13 mouse cellular contexts compared by ENCODE assay signal in genomic region chr11:76699626-76700025, GRCm38 (mm10). TPM values are rescaled to one million over a fixed set of nuclear protein-coding genes. Genes with fewer than 3 reads are reported as not detected.
DNase-seq lines count a peak whose midpoint lies in the region; ATAC-seq and TF ChIP-seq lines count a peak whose summit lies in the region.
"Had no signal": no experiment of that assay in that cellular context is flagged by ENCODE, and none has a peak within 500 bp of the region (broad histone marks: within the 10 kb centered on the region; RNA-seq: fewer than 3 reads in every experiment).

No protein-coding gene starts in this region.

- intact Hi-C loops in heart, postnatal 14 days (cut with DNase I): no loop called here

- 47% methylated on average over 7 of the region's 9 CpGs for WGBS in heart, embryonic 15.5 days
- 50% methylated on average over 9 of the region's 9 CpGs for WGBS in limb, embryonic 12.5 days

- no peak; the same call in 1 of the 2 replicates for ATAC-seq in heart, embryonic 15.5 days (replicated peaks; ENCODE audit: insufficient number of reproducible peaks, insufficient read depth, low FRiP score, low read depth)
- no peak for ATAC-seq in limb, embryonic 12.5 days (ENCODE audit: insufficient number of reproducible peaks, insufficient read depth, low FRiP score, low TSS enrichment, low read depth)
- ATAC-seq in inflammation-experienced regulatory T-cells, adult 6 months: no peak

- TF ChIP-seq POLR2A in testis, adult 2 months (IDR thresholded peaks at IDR 0.05; ENCODE audit: control insufficient read depth, low read depth, low read length): no peak

- H3K4me3 ChIP-seq in heart, embryonic 15.5 days: no peak overlapping the region
- peak overlapping the region; percentile 21; the same call in 1 of the 2 replicates for H3K4me3 ChIP-seq in testis, adult 2 months (ENCODE audit: control insufficient read depth, low read depth, low read length)
- no peak overlapping the region for H3K4me3 ChIP-seq in limb, embryonic 12.5 days (replicated peaks)
- H3K4me3 ChIP-seq: left cerebral cortex, adult 2 months had no signal

- no peaks in the 10 kb centered on the region for H3K9me3 ChIP-seq in heart, embryonic 15.5 days (replicated peaks)
- H3K9me3 ChIP-seq in limb, embryonic 12.5 days: no peaks in the 10 kb centered on the region

- no peak overlapping the region for H3K9ac ChIP-seq in heart, embryonic 15.5 days
- H3K9ac ChIP-seq in limb, embryonic 12.5 days (replicated peaks): no peak overlapping the region

- H3K36me3 ChIP-seq in heart, embryonic 15.5 days: no peaks in the 10 kb centered on the region
- no peaks in the 10 kb centered on the region for H3K36me3 ChIP-seq in testis, adult 2 months (ENCODE audit: control insufficient read depth, insufficient read depth, low read length)
- H3K36me3 ChIP-seq in limb, embryonic 12.5 days: no peaks in the 10 kb centered on the region

- no peak overlapping the region for H3K27ac ChIP-seq in heart, embryonic 15.5 days
- H3K27ac ChIP-seq in testis, adult 2 months (ENCODE audit: control insufficient read depth, insufficient read depth, low read depth, low read length): no peak overlapping the region
- no peak overlapping the region for H3K27ac ChIP-seq in limb, embryonic 12.5 days
- H3K27ac ChIP-seq: kidney, postnatal 0 days; left cerebral cortex, adult 2 months had no signal

- TF ChIP-seq CTCF in testis, adult 2 months (IDR thresholded peaks at IDR 0.05; ENCODE audit: control insufficient read depth, insufficient read depth, insufficient replicate concordance, low read depth, low read length): no peak

- peaks cover 4% of the 10 kb centered on the region; the same call in 1 of the 2 replicates for H3K4me1 ChIP-seq in heart, embryonic 15.5 days (replicated peaks)
- peaks cover 13% of the 10 kb centered on the region for H3K4me1 ChIP-seq in testis, adult 2 months (ENCODE audit: control insufficient read depth, insufficient read depth, low read length)
- H3K4me1 ChIP-seq in limb, embryonic 12.5 days (replicated peaks): no peaks in the 10 kb centered on the region

- H3K27me3 ChIP-seq in heart, embryonic 15.5 days: 0 out of 2 replicates have a peak, but pooled peaks cover 3% of the 10 kb centered on the region
- H3K27me3 ChIP-seq in testis, adult 2 months (ENCODE audit: control insufficient read depth, insufficient read depth, low read length): no peaks in the 10 kb centered on the region; the same call in 1 of the 2 replicates
- no peaks in the 10 kb centered on the region; the same call in 1 of the 2 replicates for H3K27me3 ChIP-seq in limb, embryonic 12.5 days

- H3K4me2 ChIP-seq in heart, embryonic 15.5 days: peak overlapping the region; percentile 45
- H3K4me2 ChIP-seq in limb, embryonic 12.5 days: peak overlapping the region; percentile 30

- no peak for DNase-seq in heart, postnatal 14 days
- no peak for DNase-seq in testis, postnatal 10 days (ENCODE audit: low spot score)
- DNase-seq in layer of hippocampus, adult 11-12 months (ENCODE audit: low spot score): no peak
- no peak for DNase-seq in spleen, postnatal 4 days (ENCODE audit: low spot score in 2 of 2)
- DNase-seq: cerebellum, adult 8-10 months had no signal

RNA-seq across cellular contexts. Expression of gene Trarg1, which starts 20.0 kb away (rescaled TPM):
- 0.24 and 0.33 TPM in 2 replicates for polyA plus RNA-seq in heart, embryonic 15.5 days (2015; fragmentation: Nextera tagmentation; extraction: Ambion mirVana)
- total RNA-seq in heart, postnatal 14 days (2021): 1 to 10 TPM; 5.0 to 5.1 TPM
- 0.19 and 0.34 TPM in 2 replicates for polyA plus RNA-seq in testis, adult 2 months (2012; rRNA removed)
- 0.17 and 0.18 TPM in 2 replicates for polyA plus RNA-seq in limb, embryonic 12.5 days (2016; fragmentation: Nextera tagmentation; extraction: Ambion mirVana)
- polyA plus RNA-seq in inflammation-experienced regulatory T-cells, adult 6 months (2017; shearing (Covaris generic)): under 1 TPM in 1 of 3 experiments, not detected in 2; 0.66 TPM
- total RNA-seq: monocyte, adult 5-6 weeks had no signal

RNA-seq across cellular contexts. Expression of gene Bhlha9, which starts 27.4 kb away (rescaled TPM):
- 0.10 and 0.34 TPM in 2 replicates for polyA plus RNA-seq in heart, embryonic 15.5 days (2015; fragmentation: Nextera tagmentation; extraction: Ambion mirVana)
- total RNA-seq in heart, postnatal 14 days (2021): not detected
- polyA plus RNA-seq in testis, adult 2 months (2012; rRNA removed): 0.49 and 0.66 TPM in 2 replicates
- 8.8 and 9.6 TPM in 2 replicates for polyA plus RNA-seq in limb, embryonic 12.5 days (2016; fragmentation: Nextera tagmentation; extraction: Ambion mirVana)
- polyA plus RNA-seq in inflammation-experienced regulatory T-cells, adult 6 months (2017; shearing (Covaris generic)): not detected
- total RNA-seq: heart, adult 18-20 months; monocyte, adult 5-6 weeks had no signal
